In the genomic region with DNA sequence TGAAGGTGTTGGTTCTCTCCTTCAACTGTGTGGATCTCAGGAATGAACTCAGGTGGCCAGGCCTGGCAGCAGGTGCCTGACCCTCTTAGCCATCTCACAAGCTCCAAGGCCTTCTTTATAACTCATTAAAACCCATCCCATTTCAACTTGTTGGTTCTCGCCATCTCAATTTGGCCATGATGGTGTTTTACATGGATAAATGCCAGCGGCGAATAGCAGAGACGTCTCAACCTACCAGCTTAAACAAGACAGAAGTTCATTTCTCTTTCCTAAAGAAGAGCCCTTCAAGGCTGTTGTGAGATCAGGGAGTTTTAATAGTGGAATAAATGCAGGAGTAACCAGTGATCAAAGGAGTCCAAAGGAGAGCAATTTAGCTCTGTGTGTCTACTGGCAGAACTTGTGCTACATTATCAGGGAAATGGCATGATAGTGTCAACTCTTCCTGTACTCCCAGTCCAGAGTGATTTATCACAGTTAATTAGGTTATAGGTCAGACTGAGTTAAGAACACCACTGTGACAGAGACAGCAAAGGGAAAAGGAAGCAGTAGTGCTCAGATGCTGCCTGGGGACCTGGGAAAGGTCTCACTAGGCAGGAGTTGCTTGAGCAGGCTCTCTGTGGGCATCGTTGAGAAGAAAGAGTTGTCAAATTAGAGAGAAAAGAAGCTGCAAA, we compare ENCODE assay signal across 30 mouse cellular contexts. TPM values are rescaled to one million over a fixed set of nuclear protein-coding genes. Genes with fewer than 3 reads are reported as not detected.
DNase-seq lines count a peak whose midpoint lies in the region; ATAC-seq and TF ChIP-seq lines count a peak whose summit lies in the region.
"Had no signal": no experiment of that assay in that cellular context is flagged by ENCODE, and none has a peak within 500 bp of the region (broad histone marks: within the 10 kb centered on the region; RNA-seq: fewer than 3 reads in every experiment).

No protein-coding gene starts in this region.

- intact Hi-C loops in heart, adult 2 months (cut with DNase I), result no loop called here
- intact Hi-C loops in heart, postnatal 25 days (cut with DNase I), result no loop called here

- H3K9ac ChIP-seq in heart, adult 2 months (ENCODE audit: low read depth, low read length), result no peak overlapping the region
- H3K9ac ChIP-seq in heart, postnatal 0 days (replicated peaks; ENCODE audit: low read depth, low read length), result no peak overlapping the region
- H3K9ac ChIP-seq in intestine, embryonic 15.5 days, result no peak overlapping the region
- H3K9ac ChIP-seq: forebrain, embryonic 13.5 days; heart, embryonic 13.5 days; hindbrain, embryonic 13.5 days had no signal

- H3K79me2 ChIP-seq in heart, adult 2 months (replicated peaks; ENCODE audit: control insufficient read depth, insufficient read depth, low read length), result no peaks in the 10 kb centered on the region

- no peak for TF ChIP-seq POLR2A in heart, adult 2 months (IDR thresholded peaks at IDR 0.05; ENCODE audit: insufficient read depth, low read depth, low read length)
- no peak for TF ChIP-seq POLR2A in small intestine, adult 2 months (IDR thresholded peaks at IDR 0.05; ENCODE audit: low read depth, low read length)

- WGBS in heart, adult 2 months, result 54% methylated on average over 5 of the region's 5 CpGs
- 63% methylated on average over 5 of the region's 5 CpGs for WGBS in heart, postnatal 0 days
- 82% methylated on average over 5 of the region's 5 CpGs for WGBS in intestine, embryonic 15.5 days
- WGBS in small intestine, adult 2 months, result 31% methylated on average over 5 of the region's 5 CpGs

- no peaks in the 10 kb centered on the region for H3K9me3 ChIP-seq in heart, postnatal 0 days (replicated peaks; ENCODE audit: control insufficient read depth, low read length)
- no peaks in the 10 kb centered on the region for H3K9me3 ChIP-seq in intestine, embryonic 15.5 days
- H3K9me3 ChIP-seq: forebrain, embryonic 10.5 days; forebrain, embryonic 13.5 days; heart, embryonic 13.5 days; hindbrain, embryonic 10.5 days; hindbrain, embryonic 13.5 days had no signal

- peak; percentile 64 for ATAC-seq in heart, postnatal 0 days (ENCODE audit: insufficient read depth, low read depth)
- peak; percentile 55; the same call in 1 of the 2 replicates for ATAC-seq in intestine, embryonic 15.5 days
- ATAC-seq in CD4-positive, CD25-positive, alpha-beta regulatory T cell, adult 4 months, result no peak
- ATAC-seq: forebrain, embryonic 13.5 days; forebrain, embryonic 16.5 days; hindbrain, embryonic 16.5 days; Patski had no signal

- TF ChIP-seq CTCF in heart, adult 2 months (IDR thresholded peaks at IDR 0.05), result no peak
- no peak for TF ChIP-seq CTCF in heart, postnatal 0 days (IDR thresholded peaks at IDR 0.05; ENCODE audit: low read depth)
- TF ChIP-seq CTCF in small intestine, adult 2 months (IDR thresholded peaks at IDR 0.05; ENCODE audit: extremely low read depth, insufficient read length, insufficient replicate concordance, low read depth, low read length), result no peak

- no peaks in the 10 kb centered on the region for H3K27me3 ChIP-seq in heart, adult 2 months (ENCODE audit: control insufficient read depth, insufficient read depth, low read length)
- H3K27me3 ChIP-seq in heart, postnatal 0 days (ENCODE audit: control insufficient read depth, insufficient read depth, low read length), result no peaks in the 10 kb centered on the region
- no peaks in the 10 kb centered on the region for H3K27me3 ChIP-seq in intestine, embryonic 15.5 days (replicated peaks)
- 0 out of 2 replicates have a peak, but pooled peaks cover 3% of the 10 kb centered on the region for H3K27me3 ChIP-seq in small intestine, adult 2 months (ENCODE audit: control insufficient read depth, insufficient read depth, low read length)
- H3K27me3 ChIP-seq: forebrain, embryonic 13.5 days; hindbrain, embryonic 13.5 days had no signal

- peaks cover 15% of the 10 kb centered on the region; the same call in 1 of the 2 replicates for H3K36me3 ChIP-seq in heart, adult 2 months (ENCODE audit: control insufficient read depth, insufficient read depth, low read length)
- no peaks in the 10 kb centered on the region for H3K36me3 ChIP-seq in heart, postnatal 0 days (replicated peaks; ENCODE audit: control insufficient read depth, insufficient read depth, low read length)
- H3K36me3 ChIP-seq in intestine, embryonic 15.5 days, result no peaks in the 10 kb centered on the region
- H3K36me3 ChIP-seq in small intestine, adult 2 months (ENCODE audit: control insufficient read depth, insufficient read depth, low read length), result no peaks in the 10 kb centered on the region
- H3K36me3 ChIP-seq: forebrain, embryonic 10.5 days; heart, embryonic 13.5 days; hindbrain, embryonic 10.5 days; hindbrain, embryonic 13.5 days had no signal

- peak overlapping the region; percentile 9; the same call in 1 of the 2 replicates for H3K27ac ChIP-seq in heart, adult 2 months
- 0 out of 2 replicates have a peak overlapping the region, but pooled peaks have one; percentile 6 for H3K27ac ChIP-seq in heart, postnatal 0 days (ENCODE audit: low read depth)
- no peak overlapping the region for H3K27ac ChIP-seq in intestine, embryonic 15.5 days
- peak overlapping the region; percentile 64; the same call in 1 of the 2 replicates for H3K27ac ChIP-seq in small intestine, adult 2 months (ENCODE audit: insufficient read depth, low read depth, low read length)
- H3K27ac ChIP-seq: forebrain, embryonic 10.5 days; forebrain, embryonic 13.5 days; heart, embryonic 13.5 days; hindbrain, embryonic 10.5 days; hindbrain, embryonic 13.5 days had no signal

- H3K4me3 ChIP-seq in heart, adult 2 months, result no peak overlapping the region
- H3K4me3 ChIP-seq in heart, postnatal 0 days (ENCODE audit: low read depth, low read length), result no peak overlapping the region
- H3K4me3 ChIP-seq in intestine, embryonic 15.5 days (replicated peaks), result no peak overlapping the region
- no peak overlapping the region for H3K4me3 ChIP-seq in small intestine, adult 2 months (ENCODE audit: low read depth, low read length)
- H3K4me3 ChIP-seq: forebrain, embryonic 10.5 days; forebrain, embryonic 13.5 days; heart, embryonic 13.5 days; hindbrain, embryonic 10.5 days; hindbrain, embryonic 13.5 days had no signal

- H3K4me2 ChIP-seq in heart, postnatal 0 days (ENCODE audit: low read depth, low read length), result no peak overlapping the region
- no peak overlapping the region for H3K4me2 ChIP-seq in intestine, embryonic 15.5 days (replicated peaks)
- H3K4me2 ChIP-seq: forebrain, embryonic 13.5 days; heart, embryonic 13.5 days; hindbrain, embryonic 13.5 days had no signal

- DNase-seq in heart, adult 2 months, result no peak
- no peak for DNase-seq in heart, postnatal 25 days (ENCODE audit: low spot score)
- no peak for DNase-seq in heart, postnatal 0 days (ENCODE audit: low spot score)
- no peak for DNase-seq in heart, adult 9 months (ENCODE audit: low spot score in 2 of 2)
- no peak for DNase-seq in kidney, postnatal 25 days
- DNase-seq: adrenal gland, adult 2 months; adrenal gland, postnatal 25 days; cerebellum, adult 11-12 months; cerebellum, adult 9-10 months; cerebellum, postnatal 14 days; gastrocnemius, postnatal 10 days; gastrocnemius, postnatal 36 days; heart, postnatal 14 days; kidney, adult 11 months; kidney, adult 8-10 months had no signal

- TF ChIP-seq EP300 in heart, adult 2 months (IDR thresholded peaks at IDR 0.05; ENCODE audit: insufficient read depth, low read depth, low read length), result no peak
- no peak for TF ChIP-seq EP300 in heart, postnatal 0 days (IDR thresholded peaks at IDR 0.05; ENCODE audit: low read depth)

- H3K4me1 ChIP-seq in heart, adult 2 months (ENCODE audit: control insufficient read depth, insufficient read depth, low read length), result peaks cover 11% of the 10 kb centered on the region
- peaks cover 12% of the 10 kb centered on the region; the same call in 1 of the 2 replicates for H3K4me1 ChIP-seq in heart, postnatal 0 days (ENCODE audit: control insufficient read depth, insufficient read depth)
- no peaks in the 10 kb centered on the region for H3K4me1 ChIP-seq in intestine, embryonic 15.5 days (replicated peaks)
- peaks cover 8% of the 10 kb centered on the region; the same call in 1 of the 2 replicates for H3K4me1 ChIP-seq in small intestine, adult 2 months (ENCODE audit: control insufficient read depth, insufficient read depth, insufficient read length, low read length)

RNA-seq across cellular contexts. Expression of a gene that starts 23.8 kb away (rescaled TPM):
- total RNA-seq in heart, adult 2 months (2021), result under 1 TPM; 0.45 to 0.47 TPM
- 0.67 and 0.94 TPM in 2 replicates for polyA plus RNA-seq in heart, adult 2 months (2012; rRNA removed)
- under 1 TPM; 0.42 to 0.73 TPM for total RNA-seq in heart, postnatal 25 days (2021)
- total RNA-seq in heart, postnatal 0 days (2014; rRNA removed; ENCODE audit: low replicate concordance), result 0.23 TPM in 1 of 2 replicates, not detected in the other
- polyA plus RNA-seq in heart, postnatal 0 days (2015; fragmentation: Nextera tagmentation; extraction: Ambion mirVana), result 0.36 and 0.56 TPM in 2 replicates
- polyA plus RNA-seq in intestine, embryonic 15.5 days (2015; fragmentation: Nextera tagmentation; extraction: Ambion mirVana), result 0.24 and 0.26 TPM in 2 replicates
- polyA plus RNA-seq in small intestine, adult 2 months (2012; rRNA removed), result 0.06 TPM in 1 of 2 replicates, not detected in the other
- not detected for polyA plus RNA-seq in CD4-positive, CD25-positive, alpha-beta regulatory T cell, adult 4 months (2017; shearing (Covaris generic))
- polyA plus RNA-seq: C2C12, Patski had no signal

RNA-seq across cellular contexts. Expression of a gene that starts 23.9 kb away (rescaled TPM):
- total RNA-seq in heart, adult 2 months (2021), result under 1 TPM; 0.13 to 0.25 TPM
- 0.08 and 0.15 TPM in 2 replicates for polyA plus RNA-seq in heart, adult 2 months (2012; rRNA removed)
- total RNA-seq in heart, postnatal 25 days (2021), result under 1 TPM in 1 of 2 experiments, not detected in 1; 0.44 TPM
- not detected in 2 replicates for total RNA-seq in heart, postnatal 0 days (2014; rRNA removed; ENCODE audit: low replicate concordance)
- not detected in 2 replicates for polyA plus RNA-seq in heart, postnatal 0 days (2015; fragmentation: Nextera tagmentation; extraction: Ambion mirVana)
- 0.05 TPM in 1 of 2 replicates, not detected in the other for polyA plus RNA-seq in intestine, embryonic 15.5 days (2015; fragmentation: Nextera tagmentation; extraction: Ambion mirVana)
- polyA plus RNA-seq in small intestine, adult 2 months (2012; rRNA removed), result not detected in 2 replicates
- polyA plus RNA-seq in CD4-positive, CD25-positive, alpha-beta regulatory T cell, adult 4 months (2017; shearing (Covaris generic)), result not detected
- total RNA-seq: adrenal gland, adult 2 months; adrenal gland, postnatal 25 days; gastrocnemius, postnatal 36 days; heart, adult 18-20 months; heart, postnatal 14 days had no signal
- polyA plus RNA-seq: embryonic facial prominence, embryonic 11.5 days; embryonic facial prominence, embryonic 14.5 days; forebrain, embryonic 10.5 days; forebrain, embryonic 13.5 days; forebrain, embryonic 16.5 days; heart, embryonic 13.5 days; hindbrain, embryonic 13.5 days; hindbrain, embryonic 16.5 days; Patski had no signal

RNA-seq across cellular contexts. Expression of a gene that starts 34.1 kb away (rescaled TPM):
- total RNA-seq in heart, adult 2 months (2021), result 10 to 100 TPM; 35.0 to 48.8 TPM
- polyA plus RNA-seq in heart, adult 2 months (2012; rRNA removed), result 73.7 and 89.2 TPM in 2 replicates
- total RNA-seq in heart, postnatal 25 days (2021), result 10 to 100 TPM; 51.4 TPM
- 12.9 and 19.8 TPM in 2 replicates for total RNA-seq in heart, postnatal 0 days (2014; rRNA removed; ENCODE audit: low replicate concordance)
- polyA plus RNA-seq in heart, postnatal 0 days (2015; fragmentation: Nextera tagmentation; extraction: Ambion mirVana), result 37.8 and 42.3 TPM in 2 replicates
- polyA plus RNA-seq in intestine, embryonic 15.5 days (2015; fragmentation: Nextera tagmentation; extraction: Ambion mirVana), result 38.1 and 39.3 TPM in 2 replicates
- polyA plus RNA-seq in small intestine, adult 2 months (2012; rRNA removed), result 36.9 and 60.5 TPM in 2 replicates
- polyA plus RNA-seq in CD4-positive, CD25-positive, alpha-beta regulatory T cell, adult 4 months (2017; shearing (Covaris generic)), result 1 to 10 TPM; 1.2 to 1.4 TPM

RNA-seq across cellular contexts. Expression of a gene that starts 59.5 kb away (rescaled TPM):
- total RNA-seq in heart, adult 2 months (2021), result 10 to 100 TPM; 13.0 to 13.3 TPM
- 37.5 and 40.5 TPM in 2 replicates for polyA plus RNA-seq in heart, adult 2 months (2012; rRNA removed)
- total RNA-seq in heart, postnatal 25 days (2021), result 10 to 100 TPM; 12.8 to 13.6 TPM
- total RNA-seq in heart, postnatal 0 days (2014; rRNA removed; ENCODE audit: low replicate concordance), result 37.8 and 56.2 TPM in 2 replicates
- polyA plus RNA-seq in heart, postnatal 0 days (2015; fragmentation: Nextera tagmentation; extraction: Ambion mirVana), result 19.1 TPM in 2 replicates
- polyA plus RNA-seq in intestine, embryonic 15.5 days (2015; fragmentation: Nextera tagmentation; extraction: Ambion mirVana), result 20.1 and 22.6 TPM in 2 replicates
- polyA plus RNA-seq in small intestine, adult 2 months (2012; rRNA removed), result 14.8 and 15.2 TPM in 2 replicates
- polyA plus RNA-seq in CD4-positive, CD25-positive, alpha-beta regulatory T cell, adult 4 months (2017; shearing (Covaris generic)), result 1 to 10 TPM in 1 of 2 experiments, under 1 TPM in 1; 0.97 to 1.5 TPM

Comparison
In these comparisons a context has a peak if more than half of its experiments do, and no peak if none do; other contexts are left out.
1. RNA of a gene that starts 34.1 kb away (polyA plus RNA-seq): 73.7 to 89.2 TPM in heart, adult 2 months, 36.9 to 60.5 TPM in small intestine, adult 2 months, 38.1 to 39.3 TPM in intestine, embryonic 15.5 days and 37.8 to 42.3 TPM in heart, postnatal 0 days; 1.2 to 1.4 TPM in CD4-positive, CD25-positive, alpha-beta regulatory T cell, adult 4 months; every median in the first group is over 10 times any median in the second.